Mouse (Mus musculus): ENCODE results near the gene Sema3d.

GRCm38 (mm10) chr5:12498227-12498928 is 115.2 kb downstream of the Sema3d start:
- no peak for TF ChIP-seq POLR2A (IDR thresholded peaks at IDR 0.05; ENCODE audit: borderline replicate concordance, low read depth, low read length)
- TF ChIP-seq CTCF (IDR thresholded peaks at IDR 0.05; ENCODE audit: low read depth, low read length) = no peak

Data from bone marrow macrophage, adult 2 months (primary cell).